Mouse (Mus musculus): ENCODE results near the gene Gm11492. TPM values are rescaled to one million over a fixed set of nuclear protein-coding genes. Genes with fewer than 3 reads are reported as not detected.

The Gm11492 gene
- polyA plus RNA-seq, 1 experiment: not detected

DNA sequence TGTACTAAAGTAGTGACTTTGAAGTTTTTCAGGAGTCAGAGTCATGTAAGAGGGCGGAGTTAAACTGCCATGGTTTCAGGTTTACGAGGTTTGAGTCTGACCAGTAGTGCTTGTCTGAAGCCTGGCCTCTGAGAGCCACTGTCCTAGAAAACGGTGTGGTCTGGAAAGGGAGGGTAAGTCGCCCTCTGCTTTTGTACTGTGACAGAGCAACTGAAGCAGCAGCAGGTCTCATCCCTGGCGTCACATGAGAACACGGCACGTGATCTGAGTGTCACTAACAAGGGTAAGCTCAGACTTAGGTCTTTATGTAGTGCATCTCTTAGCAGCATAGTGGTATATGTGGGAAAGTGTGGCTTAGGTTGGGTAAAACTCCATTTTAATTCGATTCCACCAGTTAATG, 24.2 kb upstream of the Gm11492 start:
- Histone ChIP-seq H3K27me3 (ENCODE audit: control insufficient read depth, insufficient read depth, low read length) (no peaks in the 10 kb centered on the region), H3K27ac (ENCODE audit: insufficient read depth, low read depth, low read length) (no peak overlapping the region), H3K4me1 (ENCODE audit: control insufficient read depth, insufficient read depth, insufficient read length, low read length) (no peaks in the 10 kb centered on the region), H3K4me3 (ENCODE audit: low read depth, low read length) (no peak overlapping the region), H3K36me3 (ENCODE audit: control insufficient read depth, insufficient read depth, low read length) (no peaks in the 10 kb centered on the region)
- TF ChIP-seq CTCF (IDR thresholded peaks at IDR 0.05; ENCODE audit: extremely low read depth, insufficient read length, insufficient replicate concordance, low read depth, low read length) (no peak), POLR2A (IDR thresholded peaks at IDR 0.05; ENCODE audit: low read depth, low read length) (no peak)
- 50% methylated on average over 8 of the region's 8 CpGs for WGBS

DNA sequence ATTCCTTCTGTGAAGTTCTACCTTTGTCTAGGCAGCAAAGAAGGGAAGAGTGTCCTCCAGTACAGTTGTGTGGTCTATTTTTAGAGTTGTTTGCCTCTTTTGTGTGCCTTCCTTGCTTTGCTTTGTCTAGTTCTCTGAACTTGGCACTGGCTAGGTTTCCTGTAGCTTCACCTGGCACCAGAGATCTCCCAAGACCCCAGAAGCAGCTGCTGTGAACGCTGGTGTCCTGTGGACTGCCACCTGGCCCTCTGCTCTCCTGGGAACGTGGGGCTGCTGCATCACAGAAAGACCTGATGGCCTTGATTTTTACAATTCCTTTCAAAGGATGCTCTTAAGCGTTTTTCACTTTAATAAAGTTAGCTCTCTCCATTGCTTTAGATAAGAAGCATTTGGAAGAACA, 23.5 kb upstream of the Gm11492 start:
- 35% methylated on average over 3 of the region's 3 CpGs for WGBS

DNA sequence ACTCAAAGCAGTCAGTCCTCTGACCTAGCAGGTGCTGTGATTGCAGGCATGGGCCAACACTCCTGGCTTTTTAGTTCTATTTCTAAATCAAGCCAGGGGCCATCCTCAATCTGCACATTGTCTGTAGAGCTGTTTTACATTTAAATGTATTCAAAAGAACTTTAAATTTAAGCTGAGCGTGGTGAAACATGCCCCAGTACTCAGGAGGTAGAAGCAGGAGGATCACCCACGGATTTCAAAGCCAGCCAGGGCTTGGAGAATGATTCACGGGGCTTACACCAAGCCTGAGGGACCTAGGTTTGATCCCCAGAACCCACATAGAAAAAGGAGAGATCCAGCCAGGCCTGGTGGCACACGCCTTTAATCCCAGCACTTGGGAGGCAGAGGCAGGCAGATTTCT, 13.1 kb upstream of the Gm11492 start:
- no peaks in the 10 kb centered on the region for H3K36me3 ChIP-seq (ENCODE audit: control insufficient read depth, insufficient read depth, low read length)
- 89% methylated on average over 4 of the region's 4 CpGs for WGBS
- no peak overlapping the region for H3K27ac ChIP-seq (ENCODE audit: insufficient read depth, low read depth, low read length)

More for the DNA sequence above, 23.5 kb upstream of the Gm11492 start:
- Histone ChIP-seq H3K27me3 (ENCODE audit: control insufficient read depth, insufficient read depth, low read length) (no peaks in the 10 kb centered on the region), H3K27ac (ENCODE audit: insufficient read depth, low read depth, low read length) (no peak overlapping the region), H3K4me1 (ENCODE audit: control insufficient read depth, insufficient read depth, insufficient read length, low read length) (no peaks in the 10 kb centered on the region), H3K36me3 (ENCODE audit: control insufficient read depth, insufficient read depth, low read length) (no peaks in the 10 kb centered on the region), H3K4me3 (ENCODE audit: low read depth, low read length) (no peak overlapping the region)
- TF ChIP-seq POLR2A (IDR thresholded peaks at IDR 0.05; ENCODE audit: low read depth, low read length): no peak
- no peak for TF ChIP-seq CTCF (IDR thresholded peaks at IDR 0.05; ENCODE audit: extremely low read depth, insufficient read length, insufficient replicate concordance, low read depth, low read length)

DNA sequence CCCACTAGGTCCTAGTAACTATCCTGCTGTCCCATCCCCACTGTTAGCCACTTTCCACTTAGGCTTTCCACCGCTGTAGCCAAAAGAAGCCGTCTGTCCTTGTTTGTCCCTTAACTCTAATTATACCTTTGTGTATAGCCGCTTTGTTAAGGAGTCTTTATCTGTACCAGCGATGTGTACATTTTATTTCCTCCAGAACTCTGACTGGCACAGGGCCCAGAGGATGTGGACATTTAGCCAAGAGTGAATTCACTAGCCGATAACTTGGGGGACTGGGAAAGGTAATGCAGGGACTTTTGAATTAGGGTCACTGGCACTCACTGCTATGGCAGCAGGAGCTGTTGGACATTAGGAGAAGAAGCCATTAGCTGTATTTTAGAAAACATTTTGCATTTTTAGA, 12.1 kb upstream of the Gm11492 start:
- TF ChIP-seq CTCF (IDR thresholded peaks at IDR 0.05; ENCODE audit: extremely low read depth, insufficient read length, insufficient replicate concordance, low read depth, low read length): no peak
- no peak for TF ChIP-seq POLR2A (IDR thresholded peaks at IDR 0.05; ENCODE audit: low read depth, low read length)
- 10% methylated on average over 5 of the region's 5 CpGs for WGBS
- Histone ChIP-seq H3K36me3 (ENCODE audit: control insufficient read depth, insufficient read depth, low read length) (no peaks in the 10 kb centered on the region), H3K27me3 (ENCODE audit: control insufficient read depth, insufficient read depth, low read length) (no peaks in the 10 kb centered on the region), H3K27ac (ENCODE audit: insufficient read depth, low read depth, low read length) (0 out of 2 replicates have a peak overlapping the region, but pooled peaks have one; percentile 9), H3K4me1 (ENCODE audit: control insufficient read depth, insufficient read depth, insufficient read length, low read length) (no peaks in the 10 kb centered on the region; the same call in 1 of the 2 replicates), H3K4me3 (ENCODE audit: low read depth, low read length) (no peak overlapping the region)

More for the DNA sequence above, 13.1 kb upstream of the Gm11492 start:
- H3K4me1 ChIP-seq (ENCODE audit: control insufficient read depth, insufficient read depth, insufficient read length, low read length): no peaks in the 10 kb centered on the region; the same call in 1 of the 2 replicates
- no peak for TF ChIP-seq CTCF (IDR thresholded peaks at IDR 0.05; ENCODE audit: extremely low read depth, insufficient read length, insufficient replicate concordance, low read depth, low read length)
- TF ChIP-seq POLR2A (IDR thresholded peaks at IDR 0.05; ENCODE audit: low read depth, low read length): no peak
- no peaks in the 10 kb centered on the region for H3K27me3 ChIP-seq (ENCODE audit: control insufficient read depth, insufficient read depth, low read length)
- no peak overlapping the region for H3K4me3 ChIP-seq (ENCODE audit: low read depth, low read length)

DNA sequence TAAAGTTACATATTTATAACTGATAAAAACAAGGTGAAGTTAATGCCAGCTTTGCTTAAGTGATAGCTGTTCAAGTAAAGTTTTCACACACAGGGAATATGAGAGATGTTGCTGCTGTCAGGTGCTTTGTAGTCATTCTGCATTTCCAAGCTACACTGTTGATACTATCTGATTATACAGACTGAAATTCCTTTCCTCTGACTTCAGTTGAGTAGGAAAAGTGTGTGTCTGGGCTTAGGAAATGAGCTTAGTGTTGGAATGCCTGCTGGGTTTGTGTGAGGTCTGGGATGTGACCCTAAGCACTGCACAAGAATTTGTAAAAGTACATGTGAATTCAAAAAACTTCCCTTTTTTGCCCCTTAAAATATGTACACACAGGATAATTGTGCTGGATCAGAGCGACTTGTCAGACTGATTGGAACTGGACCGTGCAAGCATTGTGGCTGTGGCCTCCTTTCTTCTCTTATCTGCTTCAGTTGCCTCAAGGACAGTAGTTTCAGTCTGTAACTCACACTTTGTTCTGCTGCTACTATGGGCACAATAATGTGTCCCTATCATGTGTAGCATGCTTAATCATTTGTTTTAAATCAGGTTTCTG, 11.2 kb upstream of the Gm11492 start:
- no peaks in the 10 kb centered on the region; the same call in 1 of the 2 replicates for H3K4me1 ChIP-seq (ENCODE audit: control insufficient read depth, insufficient read depth, insufficient read length, low read length)
- H3K27me3 ChIP-seq (ENCODE audit: control insufficient read depth, insufficient read depth, low read length): no peaks in the 10 kb centered on the region
- no peaks in the 10 kb centered on the region for H3K36me3 ChIP-seq (ENCODE audit: control insufficient read depth, insufficient read depth, low read length)
- no peak for TF ChIP-seq CTCF (IDR thresholded peaks at IDR 0.05; ENCODE audit: extremely low read depth, insufficient read length, insufficient replicate concordance, low read depth, low read length)
- TF ChIP-seq POLR2A (IDR thresholded peaks at IDR 0.05; ENCODE audit: low read depth, low read length): no peak
- WGBS: 38% methylated on average over 2 of the region's 2 CpGs
- no peak overlapping the region for H3K4me3 ChIP-seq (ENCODE audit: low read depth, low read length)
- H3K27ac ChIP-seq (ENCODE audit: insufficient read depth, low read depth, low read length): no peak overlapping the region

DNA sequence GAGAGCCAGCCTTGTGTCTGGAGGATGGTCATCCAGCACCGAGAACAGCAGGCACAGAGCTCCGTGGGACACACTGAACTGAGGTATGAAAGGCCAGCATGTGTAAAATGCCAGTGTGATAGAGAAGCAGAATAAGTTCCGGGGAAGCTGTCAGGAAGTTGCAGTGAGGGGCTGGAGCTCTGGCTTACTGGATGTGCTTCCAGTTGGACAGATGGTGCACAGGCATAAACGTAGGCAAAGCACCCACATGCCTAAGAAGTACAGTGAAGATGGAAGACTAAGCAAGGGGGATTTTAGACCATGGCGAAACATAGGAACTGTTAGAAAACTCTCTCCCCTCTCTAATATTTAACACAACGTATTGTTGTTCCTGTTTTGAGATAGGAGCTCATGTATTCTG, 5.2 kb upstream of the Gm11492 start:
- WGBS: 68% methylated on average over 6 of the region's 6 CpGs

DNA sequence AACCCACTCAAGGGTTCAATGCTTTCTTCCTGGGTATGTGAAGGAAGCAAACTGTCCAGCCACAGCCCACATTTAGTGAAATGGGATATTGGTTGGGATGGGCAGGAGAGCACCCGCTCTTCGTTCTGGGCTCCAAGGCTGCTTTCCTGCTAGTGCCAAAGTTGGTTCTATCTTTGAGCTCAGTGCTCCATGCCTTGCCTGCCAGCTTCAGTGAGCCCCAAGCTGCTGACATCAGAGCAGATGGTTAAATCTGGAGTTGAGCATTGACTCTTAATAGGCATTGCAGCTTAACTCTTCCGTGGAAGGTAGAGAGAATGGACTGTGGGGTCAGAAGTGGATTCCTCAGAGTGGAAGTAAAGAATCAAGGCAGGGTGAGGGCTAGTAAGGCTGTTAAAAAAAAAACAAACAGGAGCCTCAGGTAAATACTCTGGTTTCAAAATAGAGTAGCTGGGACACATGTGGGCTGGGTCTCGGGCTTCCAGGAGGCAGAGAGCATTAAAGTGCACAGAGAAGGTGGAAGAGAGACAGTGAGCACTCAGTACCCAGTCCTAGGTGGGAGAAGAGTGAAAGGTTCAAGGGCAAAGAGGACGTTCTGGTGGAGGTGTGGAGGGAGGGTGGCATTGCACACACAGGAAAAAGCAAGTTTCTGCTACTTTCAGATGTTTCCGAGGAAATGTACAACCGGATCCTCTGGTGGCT, 2.0 kb downstream of the Gm11492 start, which contains the start of gene Sept4:
Gene Sept4, plus strand, starts transcription at position 649 of the 699 bp plus-strand sequence.
- no peaks in the 10 kb centered on the region for H3K36me3 ChIP-seq (ENCODE audit: control insufficient read depth, insufficient read depth, low read length)
- no peaks in the 10 kb centered on the region for H3K4me1 ChIP-seq (ENCODE audit: control insufficient read depth, insufficient read depth, insufficient read length, low read length)
- no peak within 1 kb of the TSS for H3K27ac ChIP-seq (ENCODE audit: insufficient read depth, low read depth, low read length)
- no peak within 1 kb of the TSS for H3K4me3 ChIP-seq (ENCODE audit: low read depth, low read length)
- TF ChIP-seq POLR2A (IDR thresholded peaks at IDR 0.05; ENCODE audit: low read depth, low read length): no peak
- TF ChIP-seq CTCF (IDR thresholded peaks at IDR 0.05; ENCODE audit: extremely low read depth, insufficient read length, insufficient replicate concordance, low read depth, low read length): no peak
- 0 out of 2 replicates have a peak, but pooled peaks cover 3% of the 10 kb centered on the region for H3K27me3 ChIP-seq (ENCODE audit: control insufficient read depth, insufficient read depth, low read length)
- WGBS: 74% methylated on average over 7 of the region's 7 CpGs

More for the DNA sequence above, 5.2 kb upstream of the Gm11492 start:
- TF ChIP-seq POLR2A (IDR thresholded peaks at IDR 0.05; ENCODE audit: low read depth, low read length) (no peak), CTCF (IDR thresholded peaks at IDR 0.05; ENCODE audit: extremely low read depth, insufficient read length, insufficient replicate concordance, low read depth, low read length) (no peak)
- no peaks in the 10 kb centered on the region for H3K27me3 ChIP-seq (ENCODE audit: control insufficient read depth, insufficient read depth, low read length)
- no peaks in the 10 kb centered on the region for H3K36me3 ChIP-seq (ENCODE audit: control insufficient read depth, insufficient read depth, low read length)
- no peak overlapping the region for H3K27ac ChIP-seq (ENCODE audit: insufficient read depth, low read depth, low read length)
- H3K4me1 ChIP-seq (ENCODE audit: control insufficient read depth, insufficient read depth, insufficient read length, low read length): no peaks in the 10 kb centered on the region
- no peak overlapping the region for H3K4me3 ChIP-seq (ENCODE audit: low read depth, low read length)

Data from small intestine, adult 2 months (tissue).